Mouse (Mus musculus) MEL (cell line): Measurements from ENCODE around the gene Morn1.

Experiments
- CTCF ChIP-seq, 3 experiments: IDR thresholded peaks in 2 of 3; conservative IDR thresholded peaks in 1 of 3; 2 replicates each; pipeline ENCODE4 v1.5.1; 2011 to 2012; ENCODE audit warnings: low read length in 3 of 3, low read depth in 2 of 3, mild to moderate bottlenecking in 2 of 3, improper control_type of control experiment in 1 of 3, inconsistent platforms in 1 of 3, mixed read lengths in 1 of 3, moderate library complexity in 1 of 3; ENCODE audit not compliant: control insufficient read depth in 1 of 3, insufficient read depth in 1 of 3, poor library complexity in 1 of 3, severe bottlenecking in 1 of 3
- EP300 ChIP-seq, 2 experiments: IDR thresholded peaks; 2 replicates each; pipeline ENCODE4 v1.6.1; 2011; ENCODE audit warnings: improper control_type of control experiment in 2 of 2, low read length in 2 of 2, low read depth in 1 of 2, mild to moderate bottlenecking in 1 of 2
- HCFC1 ChIP-seq: IDR thresholded peaks from 2 replicates; pipeline ENCODE4 v1.6.1; 2012; ENCODE audit warnings: low read depth, mild to moderate bottlenecking, inconsistent platforms, low read length, improper control_type of control experiment, moderate library complexity
- MAFK ChIP-seq: IDR thresholded peaks from 2 replicates; pipeline ENCODE4 v1.6.1; 2011; ENCODE audit warnings: low read depth, mild to moderate bottlenecking, low read length, improper control_type of control experiment, borderline replicate concordance
- MXI1 ChIP-seq: IDR thresholded peaks from 2 replicates; pipeline ENCODE4 v1.6.1; 2011; ENCODE audit warnings: mild to moderate bottlenecking, low read depth, low read length, improper control_type of control experiment
- MYC ChIP-seq: IDR thresholded peaks from 2 replicates; pipeline ENCODE4 v1.6.1; 2011; ENCODE audit warnings: low read depth, mild to moderate bottlenecking, low read length, improper control_type of control experiment, moderate library complexity
- NELFE ChIP-seq: IDR thresholded peaks from 2 replicates; pipeline ENCODE4 v1.6.1; 2011; ENCODE audit warnings: low read depth, low read length, improper control_type of control experiment
- NRF1 ChIP-seq: IDR thresholded peaks from 2 replicates; pipeline ENCODE4 v1.6.1; 2014; ENCODE audit warnings: low read depth, mild to moderate bottlenecking, inconsistent platforms, low read length, improper control_type of control experiment, moderate library complexity; ENCODE audit not compliant: poor library complexity, insufficient read depth, severe bottlenecking
- POLR2A ChIP-seq, 2 experiments: IDR thresholded peaks; 2 replicates each; pipeline ENCODE4 v1.6.1; 2011 to 2012; ENCODE audit warnings: low read length in 2 of 2, mild to moderate bottlenecking in 2 of 2, control low read depth in 1 of 2, improper control_type of control experiment in 1 of 2, low read depth in 1 of 2, moderate library complexity in 1 of 2; ENCODE audit not compliant: control insufficient read depth in 1 of 2, insufficient read depth in 1 of 2, poor library complexity in 1 of 2

DNA sequence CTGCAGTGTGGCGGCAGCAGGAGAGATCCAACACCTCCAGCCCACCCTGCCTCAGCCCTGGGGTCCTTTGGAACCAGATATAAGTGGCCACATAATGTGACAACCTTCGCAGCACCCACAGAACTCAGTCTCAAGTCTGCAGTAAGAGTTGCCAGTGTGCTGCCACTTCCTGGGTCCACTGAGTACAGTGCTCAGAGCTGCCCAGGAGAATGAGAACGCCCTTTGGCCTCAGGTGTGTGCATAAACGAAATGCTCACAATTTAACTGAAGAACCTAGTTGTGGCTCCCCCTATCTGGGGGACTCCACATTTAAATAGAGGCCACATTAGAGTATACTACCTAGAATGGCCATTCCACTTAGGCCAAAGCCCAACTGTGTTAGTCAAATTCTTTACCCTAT lies 2.8 kb upstream of the Morn1 start:
- TF ChIP-seq CTCF (IDR thresholded peaks at IDR 0.05 in 2 of 3, conservative IDR thresholded peaks at IDR 0.05 in 1 of 3; ENCODE audit: control insufficient read depth in 1 of 3, insufficient read depth in 1 of 3, low read depth in 2 of 3, low read length in 3 of 3, poor library complexity in 1 of 3, severe bottlenecking in 1 of 3) (no peak), EP300 (IDR thresholded peaks at IDR 0.05; ENCODE audit: low read depth in 1 of 2, low read length in 2 of 2) (no peak), HCFC1 (no peak), POLR2A (IDR thresholded peaks at IDR 0.05; ENCODE audit: control insufficient read depth in 1 of 2, insufficient read depth in 1 of 2, low read depth in 1 of 2, low read length in 2 of 2, poor library complexity in 1 of 2) (no peak), MXI1 (no peak), MYC (no peak), NRF1 (no peak), NELFE (no peak), MAFK (no peak)
